Mouse (Mus musculus) liver, embryonic 14.5 days (tissue): ENCODE results near the gene Pxk. TPM values are rescaled to one million over a fixed set of nuclear protein-coding genes. Genes with fewer than 3 reads are reported as not detected.

Source experiments
- ATAC-seq: fragments of 200-750 bp; cut with Nextera tagmentation; 2 replicates; pipeline ENCODE4 v1.8.0; 2017; ENCODE audit warnings: moderate number of reproducible peaks, mild to moderate bottlenecking, moderate library complexity; ENCODE audit not compliant: insufficient read depth
- DNase-seq, 3 experiments: peaks; one replicate each; pipeline ENCODE4 v3.0.0-alpha.2; 2012 to 2013; ENCODE audit warnings: low read depth in 3 of 3, low spot score in 3 of 3
- H3K27ac ChIP-seq: fragments of 300-500 bp; sonication (generic); 2 replicates; pipeline ENCODE4 v1.5.1; 2014; ENCODE audit warnings: moderate library complexity, mild to moderate bottlenecking, control low read depth, inconsistent platforms
- H3K27me3 ChIP-seq: fragments of 300-500 bp; sonication (generic); 2 replicates; pipeline ENCODE4 v1.6.1; 2014; ENCODE audit warnings: mild to moderate bottlenecking, low read length, moderate library complexity; ENCODE audit not compliant: control insufficient read depth, insufficient read depth
- H3K36me3 ChIP-seq: fragments of 300-500 bp; sonication (generic); replicated peaks from 2 replicates; pipeline ENCODE4 v1.6.1; 2014; ENCODE audit warnings: low read depth; ENCODE audit not compliant: control insufficient read depth, insufficient read depth
- H3K4me1 ChIP-seq, 2 experiments: fragments of 200-500 bp in 1 of 2; fragments of 300-500 bp in 1 of 2; sonication (generic) in 1 of 2; replicated peaks; 2 replicates each; pipeline ENCODE4 v1.6.1; 2012 to 2014; ENCODE audit warnings: antibody characterized with exemption in 1 of 2, inconsistent platforms in 1 of 2, low read length in 1 of 2; ENCODE audit not compliant: control insufficient read depth in 2 of 2, insufficient read depth in 2 of 2
- H3K4me2 ChIP-seq: fragments of 300-500 bp; sonication (generic); 2 replicates; pipeline ENCODE4 v1.6.1; 2014; ENCODE audit warnings: low read depth, mild to moderate bottlenecking, control low read depth, moderate library complexity
- H3K4me3 ChIP-seq, 2 experiments: fragments of 200-500 bp in 1 of 2; fragments of 300-500 bp in 1 of 2; sonication (generic) in 1 of 2; 2 replicates each; pipeline ENCODE4 v1.5.1; 2012 to 2014; ENCODE audit warnings: low read depth in 2 of 2, low read length in 2 of 2, mild to moderate bottlenecking in 2 of 2, control low read depth in 1 of 2, inconsistent platforms in 1 of 2, moderate library complexity in 1 of 2; ENCODE audit not compliant: insufficient read depth in 1 of 2
- H3K9ac ChIP-seq: fragments of 300-500 bp; sonication (generic); replicated peaks from 2 replicates; pipeline ENCODE4 v1.6.1; 2014; ENCODE audit warnings: mild to moderate bottlenecking, control low read depth, moderate library complexity
- H3K9me3 ChIP-seq: fragments of 300-500 bp; sonication (generic); 2 replicates; pipeline ENCODE4 v1.6.1; 2016; ENCODE audit warnings: low read length, mixed read lengths; ENCODE audit not compliant: control insufficient read depth
- CTCF ChIP-seq: IDR thresholded peaks from 2 replicates; pipeline ENCODE4 v1.5.1; 2016; ENCODE audit warnings: antibody characterized with exemption, low read depth, control low read depth
- EP300 ChIP-seq: IDR thresholded peaks from 2 replicates; pipeline ENCODE4 v1.6.1; 2016; ENCODE audit warnings: antibody characterized with exemption, low read depth
- WGBS: fragments of 180-500 bp; shearing (Covaris S2); extraction: QIAGEN DNeasy Blood & Tissue Kit; methylation state at CpG from one replicate; pipeline ENCODE4 v1.1.7; 2014; ENCODE audit not compliant: insufficient replicate concordance; 5-methylcytosine and 5-hydroxymethylcytosine counted together
- polyA plus RNA-seq, 2 experiments: library from polyadenylated mRNA; depleted of rRNA in 1 of 2; stranded (reverse) in 1 of 2; unstranded in 1 of 2; fragments of >200 nt; fragmentation: Nextera tagmentation in 1 of 2; extraction: Ambion mirVana in 1 of 2; gene quantifications; 2 replicates each; pipeline versions ENCODE4 v1.2.1 to v1.2.3; 2012 to 2014

Pxk gene
- polyA plus RNA-seq, 2 experiments: 7.1 to 10.3 TPM

- H3K27ac ChIP-seq: no peak overlapping the region
Measured at GRCm38 (mm10) chr14:8112036-8112435, 14.0 kb downstream of the Pxk start.

GRCm38 (mm10) chr14:8113616-8114015 is 15.6 kb downstream of the Pxk start:
- Histone ChIP-seq H3K27me3 (no peaks in the 10 kb centered on the region), H3K4me1 (no peaks in the 10 kb centered on the region), H3K27ac (no peak overlapping the region), H3K9ac (no peak overlapping the region), H3K4me3 (no peak overlapping the region), H3K4me2 (no peak overlapping the region), H3K9me3 (no peaks in the 10 kb centered on the region), H3K36me3 (no peaks in the 10 kb centered on the region)
- DNase-seq (no peak), ATAC-seq (no peak)
- TF ChIP-seq CTCF (no peak), EP300 (no peak)
- WGBS: 89% methylated on average over 2 of the region's 2 CpGs

More at GRCm38 (mm10) chr14:8112036-8112435, 14.0 kb downstream of the Pxk start:
- H3K4me2 ChIP-seq: no peak overlapping the region
- no peak overlapping the region for H3K4me3 ChIP-seq
- H3K27me3 ChIP-seq: no peaks in the 10 kb centered on the region
- no peaks in the 10 kb centered on the region for H3K36me3 ChIP-seq
- DNase-seq (no peak), ATAC-seq (no peak)
- H3K4me1 ChIP-seq: no peaks in the 10 kb centered on the region
- H3K9ac ChIP-seq: no peak overlapping the region
- no peaks in the 10 kb centered on the region for H3K9me3 ChIP-seq
- TF ChIP-seq CTCF: no peak
- TF ChIP-seq EP300: no peak
- 72% methylated on average over 8 of the region's 8 CpGs for WGBS

DNA sequence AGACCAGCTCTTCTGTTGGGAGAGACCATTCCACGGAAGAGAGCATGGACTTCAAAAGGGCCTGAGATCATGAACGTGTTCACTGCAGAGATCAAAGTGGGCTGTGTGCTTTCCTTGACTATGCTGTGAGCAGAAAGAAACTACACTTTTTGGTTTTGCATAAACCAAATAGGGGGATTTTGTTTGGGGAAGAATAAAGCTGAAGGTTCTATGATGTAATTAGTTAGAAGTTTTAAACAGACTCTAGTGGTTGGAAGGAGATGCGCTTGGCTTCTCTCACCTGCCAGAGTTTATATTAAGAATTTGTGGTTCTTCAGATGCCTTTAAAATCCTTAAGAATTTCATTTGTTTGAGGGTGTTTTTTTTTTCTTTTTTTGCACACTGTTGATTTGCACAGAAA is 16.3 kb downstream of the Pxk start:
- DNase-seq: no peak
- no peak for TF ChIP-seq CTCF
- TF ChIP-seq EP300: no peak
- H3K4me3 ChIP-seq: no peak overlapping the region
- no peak overlapping the region for H3K4me2 ChIP-seq
- no peak overlapping the region for H3K27ac ChIP-seq
- 59% methylated on average over 3 of the region's 3 CpGs for WGBS
- H3K9me3 ChIP-seq: no peaks in the 10 kb centered on the region
- H3K9ac ChIP-seq: no peak overlapping the region
- no peaks in the 10 kb centered on the region for H3K36me3 ChIP-seq
- H3K4me1 ChIP-seq: no peaks in the 10 kb centered on the region
- no peaks in the 10 kb centered on the region for H3K27me3 ChIP-seq
- ATAC-seq: no peak

DNA sequence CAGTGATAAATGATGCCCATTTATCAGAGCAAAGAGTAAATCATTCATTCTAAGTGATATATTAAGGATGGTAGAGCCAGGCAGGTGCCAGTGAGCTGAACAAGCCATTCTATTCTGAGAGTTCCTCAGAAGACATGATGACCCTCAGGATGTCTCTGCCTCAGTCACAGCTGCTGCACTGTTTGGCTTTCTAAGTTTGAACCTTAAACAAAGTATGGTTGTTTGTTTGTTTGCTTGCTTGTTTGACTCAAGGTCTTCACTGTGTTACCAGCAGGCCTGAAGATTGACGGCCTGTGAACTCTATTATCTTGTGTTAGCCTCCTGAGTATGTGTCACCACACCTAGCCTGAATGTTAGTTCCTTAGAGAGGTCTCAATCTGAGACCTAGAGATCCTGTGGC is 16.7 kb downstream of the Pxk start:
- Histone ChIP-seq H3K4me1 (no peaks in the 10 kb centered on the region), H3K4me2 (no peak overlapping the region), H3K36me3 (no peaks in the 10 kb centered on the region), H3K4me3 (no peak overlapping the region), H3K27me3 (no peaks in the 10 kb centered on the region), H3K27ac (no peak overlapping the region), H3K9me3 (no peaks in the 10 kb centered on the region), H3K9ac (no peak overlapping the region)
- 69% methylated on average over 1 of the region's 1 CpGs for WGBS
- no peak for ATAC-seq
- TF ChIP-seq EP300 (no peak), CTCF (no peak)
- no peak for DNase-seq

DNA sequence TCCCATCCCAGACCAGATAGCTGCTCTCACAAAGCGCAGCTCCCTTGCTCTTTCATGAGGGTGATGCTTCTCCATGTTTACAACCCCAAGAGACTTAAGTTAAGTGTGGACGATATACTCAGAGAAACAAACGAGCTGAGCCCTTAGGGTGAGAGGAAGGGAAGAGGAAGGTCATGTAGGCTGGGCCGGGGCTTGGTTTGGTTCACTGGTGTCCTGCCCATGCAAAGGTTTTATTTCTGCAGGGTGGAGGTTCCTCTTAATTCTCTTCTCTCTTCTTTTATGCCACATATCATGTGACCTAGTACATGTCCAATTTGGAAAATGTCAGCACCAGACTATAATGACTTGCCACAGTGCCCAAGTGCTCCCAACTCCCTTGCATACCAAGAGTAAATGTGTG is 17.8 kb downstream of the Pxk start:
- DNase-seq (no peak), ATAC-seq (no peak)
- Histone ChIP-seq H3K4me1 (no peaks in the 10 kb centered on the region), H3K4me3 (no peak overlapping the region), H3K36me3 (no peaks in the 10 kb centered on the region), H3K4me2 (no peak overlapping the region), H3K9me3 (no peaks in the 10 kb centered on the region), H3K27ac (no peak overlapping the region), H3K27me3 (no peaks in the 10 kb centered on the region), H3K9ac (no peak overlapping the region)
- TF ChIP-seq EP300: no peak
- no peak for TF ChIP-seq CTCF
- 52% methylated on average over 4 of the region's 4 CpGs for WGBS
